Mouse (Mus musculus) left cerebral cortex, postnatal 4 days (tissue): ENCODE measurements around the gene Klhl42. TPM values are rescaled to one million over a fixed set of nuclear protein-coding genes. Genes with fewer than 3 reads are reported as not detected.

Experiments
- DNase-seq: peaks from one replicate; pipeline ENCODE4 v3.0.0-alpha.2; 2022
- intact Hi-C: fragments of 180-260 bp; cut with DNase I; formaldehyde crosslinking; loops from one replicate; pipeline ENCODE4 v1.15.1; 2025
- total RNA-seq, 2 experiments: library from RNA; stranded (reverse); gene quantifications; 2 replicates each; pipeline ENCODE4 v1.2.3; 2021

Klhl42 gene
- total RNA-seq = 10 to 100 TPM; 22.4 to 24.3 TPM

GRCm38 (mm10) chr6:147091136-147092120, at the start of gene Klhl42:
TSS of gene Klhl42 (plus strand) at chr6:147091379.
- intact Hi-C loops = no loop called here

GRCm38 (mm10) chr6:147042291-147043290, 48.6 kb upstream of the Klhl42 start, which contains the start of gene Mrps35:
TSS of gene Mrps35 (plus strand) at chr6:147042764.
- peak; percentile 93 for DNase-seq

More at GRCm38 (mm10) chr6:147091136-147092120, at the start of gene Klhl42:
- peak; percentile 64 for DNase-seq

GRCm38 (mm10) chr6:147043633-147044032, 47.5 kb upstream of the Klhl42 start:
- intact Hi-C loops = no loop called here
- DNase-seq = no peak

More at GRCm38 (mm10) chr6:147042291-147043290, 48.6 kb upstream of the Klhl42 start, which contains the start of gene Mrps35:
- intact Hi-C loops = no loop called here

- no peak for DNase-seq
- intact Hi-C loops = no loop called here
Measured at GRCm38 (mm10) chr6:147049239-147049805, 41.9 kb upstream of the Klhl42 start.

GRCm38 (mm10) chr6:147051666-147052065, 39.5 kb upstream of the Klhl42 start:
- no peak for DNase-seq
- intact Hi-C loops = no loop called here

- intact Hi-C loops = no loop called here
- DNase-seq = no peak
Measured at GRCm38 (mm10) chr6:147052440-147052839, 38.7 kb upstream of the Klhl42 start.

GRCm38 (mm10) chr6:147053785-147054646, 37.2 kb upstream of the Klhl42 start:
- DNase-seq = no peak
- intact Hi-C loops = no loop called here

GRCm38 (mm10) chr6:147055374-147055977, 35.7 kb upstream of the Klhl42 start:
- intact Hi-C loops = no loop called here
- no peak for DNase-seq

- intact Hi-C loops = no loop called here
- DNase-seq = no peak
Measured at GRCm38 (mm10) chr6:147059326-147059725, 31.9 kb upstream of the Klhl42 start.

- DNase-seq = no peak
- intact Hi-C loops = no loop called here
Measured at GRCm38 (mm10) chr6:147061630-147062029, 29.5 kb upstream of the Klhl42 start.

GRCm38 (mm10) chr6:147062034-147062433, 29.1 kb upstream of the Klhl42 start:
- intact Hi-C loops = no loop called here

GRCm38 (mm10) chr6:147062694-147063093, 28.5 kb upstream of the Klhl42 start:
- intact Hi-C loops = no loop called here
- DNase-seq = no peak

More at GRCm38 (mm10) chr6:147062034-147062433, 29.1 kb upstream of the Klhl42 start:
- DNase-seq = no peak

GRCm38 (mm10) chr6:147064226-147064943, 26.8 kb upstream of the Klhl42 start:
- intact Hi-C loops = no loop called here
- no peak for DNase-seq

GRCm38 (mm10) chr6:147064944-147065261, 26.3 kb upstream of the Klhl42 start:
- DNase-seq = no peak
- intact Hi-C loops = no loop called here

GRCm38 (mm10) chr6:147075808-147076387, 15.3 kb upstream of the Klhl42 start:
- intact Hi-C loops = no loop called here
- no peak for DNase-seq

- no peak for DNase-seq
- intact Hi-C loops = no loop called here
Measured at GRCm38 (mm10) chr6:147076878-147077277, 14.3 kb upstream of the Klhl42 start.

- DNase-seq = no peak
- intact Hi-C loops = no loop called here
Measured at GRCm38 (mm10) chr6:147079919-147080318, 11.3 kb upstream of the Klhl42 start.

GRCm38 (mm10) chr6:147085398-147086040, 5.7 kb upstream of the Klhl42 start:
- intact Hi-C loops = no loop called here
- no peak for DNase-seq
